Mouse (Mus musculus) gastrocnemius, adult 8-10 months (tissue): ENCODE results near the gene Fgfr2. TPM values are rescaled to one million over a fixed set of nuclear protein-coding genes. Genes with fewer than 3 reads are reported as not detected.
"Not testable (repeated sequence)": the region's sequence is repeated elsewhere in the genome, so short reads cannot be mapped to it uniquely, and the experiment has no call there.

Experiments
- DNase-seq, 2 experiments: peaks; one replicate each; pipeline ENCODE4 v3.0.0; 2022; ENCODE audit warnings: low spot score in 2 of 2
- microRNA-seq: library from miRNA; unstranded; fragments of <30 nt; microRNA quantifications from one replicate; pipeline ENCODE4 v1.2.0, GENCODE M21; 2022
- total RNA-seq, 4 experiments: library from RNA; stranded (reverse); gene quantifications; 2 replicates each; pipeline ENCODE4 v1.2.4; 2022

Gene Fgfr2
- total RNA-seq, 4 experiments from 2014 or later, result 0.17 to 1.3 (median 0.62) TPM

GRCm38 (mm10) chr7:130153363-130153969, 2969.7 kb downstream of the Fgfr2 start:
- DNase-seq, result no peak

DNA sequence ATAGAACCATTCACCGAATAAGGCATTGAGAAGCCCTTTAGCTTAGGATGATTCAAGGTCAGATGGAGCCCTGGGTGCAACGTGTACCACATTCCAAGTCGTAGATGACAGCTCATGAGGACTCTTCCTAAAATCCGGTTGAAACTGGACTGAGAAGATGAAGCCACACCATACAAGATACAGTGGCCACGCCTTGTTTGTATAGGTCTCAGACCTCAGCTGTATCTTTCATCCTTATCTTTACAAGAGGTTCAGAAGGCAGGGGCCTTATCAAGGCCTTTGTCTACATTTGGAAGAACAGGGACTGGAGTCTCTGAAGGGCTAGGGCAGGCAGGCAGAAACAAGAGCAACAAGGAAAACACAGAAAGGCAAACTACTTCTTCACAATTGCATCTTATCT, 2974.2 kb downstream of the Fgfr2 start:
- no peak for DNase-seq

- DNase-seq, result no peak
Measured at GRCm38 (mm10) chr7:130147230-130147629, 2975.9 kb downstream of the Fgfr2 start.

GRCm38 (mm10) chr7:130145211-130145610, 2977.9 kb downstream of the Fgfr2 start:
- no peak for DNase-seq

GRCm38 (mm10) chr7:130143371-130143770, 2979.8 kb downstream of the Fgfr2 start:
- DNase-seq, result no peak

GRCm38 (mm10) chr7:130141088-130141873, 2981.9 kb downstream of the Fgfr2 start:
- DNase-seq, result no peak

DNA sequence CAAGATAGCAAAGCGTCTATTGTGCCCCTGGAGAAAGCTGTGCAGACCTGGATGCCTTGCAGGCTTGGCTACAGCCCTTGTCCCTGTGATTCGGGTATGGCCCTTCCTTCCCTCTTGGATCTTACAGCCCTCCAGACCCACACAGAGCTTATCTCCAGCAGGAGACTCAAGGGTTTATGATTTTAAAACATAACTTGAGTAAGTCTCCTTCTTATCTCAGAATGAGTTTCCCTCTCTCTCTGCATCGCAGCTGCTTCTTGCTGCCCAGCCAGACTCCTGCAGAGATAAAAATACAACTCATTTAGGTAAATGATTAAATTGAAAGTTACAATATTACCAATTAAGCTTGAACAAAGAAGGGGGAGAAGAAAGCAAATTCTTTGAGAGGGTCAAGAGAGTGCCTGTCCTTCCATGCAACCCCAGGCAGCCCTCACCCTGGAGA, 2988.2 kb downstream of the Fgfr2 start:
- no peak for DNase-seq

DNA sequence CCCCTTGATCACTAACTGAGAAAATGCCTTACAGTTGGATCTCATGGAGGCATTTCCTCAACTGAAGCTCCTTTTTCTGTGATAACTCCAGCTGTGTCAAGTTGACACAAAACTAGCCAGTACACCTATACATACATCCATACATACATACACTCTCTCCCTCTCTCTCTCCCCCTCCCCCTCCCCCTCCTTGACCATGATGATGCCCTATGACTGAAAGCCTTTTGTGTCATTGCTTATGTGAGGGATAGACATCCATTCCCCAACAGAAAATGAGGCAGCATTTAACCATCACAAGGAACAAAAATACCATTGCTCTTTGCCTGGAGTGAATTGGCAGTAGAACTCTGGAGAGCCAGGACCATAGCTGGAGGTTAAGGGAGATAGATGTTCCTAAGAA, 2988.7 kb downstream of the Fgfr2 start:
- not testable (repeated sequence) for DNase-seq

DNA sequence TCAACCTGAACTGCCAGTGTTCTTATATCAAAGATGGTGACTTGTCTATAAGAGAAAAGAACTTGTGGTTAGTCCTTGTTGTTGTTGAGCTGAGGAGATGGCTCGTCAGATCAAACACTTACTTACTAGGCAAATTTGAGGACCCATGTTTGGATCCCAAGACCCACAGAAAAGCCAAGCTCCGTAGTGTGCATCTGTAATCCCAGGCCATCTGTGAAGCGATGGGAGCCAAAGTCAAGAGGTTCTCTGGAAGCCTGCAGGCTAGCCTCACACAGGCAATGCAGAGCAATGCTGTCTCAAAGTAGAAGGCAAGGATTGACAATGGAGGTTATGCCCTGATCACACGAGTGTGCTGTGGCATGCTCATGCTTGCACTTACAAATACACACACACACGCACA, 2992.9 kb downstream of the Fgfr2 start:
- DNase-seq, result no peak

DNA sequence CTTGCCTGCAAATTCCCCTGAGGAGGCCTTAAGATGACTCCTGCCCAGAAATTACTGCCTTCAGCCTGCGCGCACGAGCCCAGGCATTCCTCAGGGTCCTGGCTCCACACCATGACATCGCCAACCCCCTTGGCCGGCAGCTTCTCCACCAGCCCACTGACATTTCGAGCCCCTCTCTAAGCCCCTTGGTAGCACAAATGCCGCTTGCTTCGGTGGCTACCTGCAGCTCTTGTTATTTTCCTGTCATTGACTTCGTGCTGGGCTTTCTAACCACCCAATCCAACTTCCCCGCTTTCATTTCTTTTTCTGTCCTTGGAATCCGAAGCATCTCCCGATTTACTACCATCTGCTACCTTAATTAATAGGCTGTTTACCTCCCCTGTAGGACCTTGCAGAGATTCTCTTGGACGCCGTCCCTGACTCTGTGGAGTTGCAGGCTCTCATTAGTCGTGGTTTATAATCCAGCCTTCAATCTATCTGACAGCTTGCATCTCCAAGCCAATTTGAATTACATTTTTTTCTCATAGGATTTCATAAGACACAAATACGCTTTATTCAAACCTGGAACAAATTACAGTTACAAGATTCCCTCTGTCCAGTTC, 2993.7 kb downstream of the Fgfr2 start:
- no peak for DNase-seq

DNA sequence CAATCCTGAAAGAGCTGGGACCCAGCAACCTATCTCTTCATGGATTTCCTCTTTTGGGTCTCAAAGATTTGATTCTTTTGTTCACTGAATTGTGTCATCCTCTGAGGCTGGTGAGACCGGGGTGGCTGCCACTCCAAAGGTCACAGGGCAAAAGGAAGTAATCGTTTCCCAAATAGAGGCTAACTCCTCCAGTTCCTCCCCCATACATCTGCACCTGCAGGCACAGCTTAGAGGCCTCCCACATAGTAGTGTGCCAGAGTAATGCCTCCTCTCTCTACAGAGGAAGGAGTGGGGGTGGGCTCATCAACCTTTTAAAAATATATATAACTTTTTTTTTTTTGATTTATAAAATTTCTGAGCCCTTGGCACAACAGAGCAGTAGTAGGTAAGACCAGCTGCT, 3001.6 kb downstream of the Fgfr2 start:
- DNase-seq, result no peak

- DNase-seq, result no peak
Measured at GRCm38 (mm10) chr7:130119466-130119865, 3003.7 kb downstream of the Fgfr2 start.

GRCm38 (mm10) chr7:130118726-130119125, 3004.4 kb downstream of the Fgfr2 start:
- DNase-seq, result no peak

DNA sequence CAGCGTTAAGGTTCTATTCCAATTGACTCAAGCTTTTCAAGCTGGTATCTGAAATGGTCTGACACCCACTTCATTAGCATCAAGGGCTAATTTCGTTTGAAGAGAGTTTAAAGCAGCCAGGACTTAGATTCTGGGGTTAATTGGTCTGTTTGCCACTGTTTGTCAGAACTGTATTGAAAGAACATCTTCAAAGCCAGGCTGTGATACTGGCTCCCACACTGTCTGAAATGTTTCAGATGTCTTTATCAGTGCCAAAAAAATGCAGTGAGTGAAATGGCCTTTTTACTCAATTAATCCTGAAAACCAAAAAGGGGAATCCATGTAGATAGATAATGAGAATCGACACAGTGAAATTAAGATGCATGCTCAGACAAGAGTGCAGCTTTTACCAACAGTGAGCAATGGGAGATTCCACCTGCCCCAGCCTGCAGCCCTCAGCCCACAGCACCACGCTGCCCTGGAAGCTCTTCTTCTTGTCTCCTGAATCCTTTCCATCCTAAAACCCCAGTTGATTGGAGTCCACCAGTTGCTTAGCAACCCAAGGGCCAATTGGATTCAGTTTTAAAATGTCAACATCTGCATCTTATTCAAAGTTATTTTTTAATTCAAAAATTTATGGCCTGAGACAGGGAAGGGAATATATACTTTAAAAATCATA, 3005.6 kb downstream of the Fgfr2 start:
- no peak for DNase-seq

- DNase-seq, result no peak
Measured at GRCm38 (mm10) chr7:130114436-130114835, 3008.7 kb downstream of the Fgfr2 start.

Small RNA genes lying within 50 kb of the gene (microRNA-seq; reads per million reads assigned to microRNA genes)
- not detected for gene Mir7061

Other genes starting within 250 kb of the Fgfr2 start
- gene Zranb1, start 192.2 kb downstream of the Fgfr2 start, total RNA-seq, result 10 to 100 TPM; 55.7 to 67.7 (median 59.6) TPM
- 10 to 100 TPM; 15.9 to 19.6 (median 18.1) TPM for gene Ctbp2, start 1.0 kb upstream of the Fgfr2 start, total RNA-seq